Mouse (Mus musculus): ENCODE data around the gene Egf.

The Egf gene

GRCm38 (mm10) chr3:129649586-129650292, 105.4 kb downstream of the Egf start:
- DNase-seq, result peak; percentile 77

GRCm38 (mm10) chr3:129648598-129648997, 106.5 kb downstream of the Egf start:
- no peak for DNase-seq

GRCm38 (mm10) chr3:129647312-129647711, 107.8 kb downstream of the Egf start:
- no peak for DNase-seq

GRCm38 (mm10) chr3:129646781-129647180, 108.3 kb downstream of the Egf start:
- no peak for DNase-seq

GRCm38 (mm10) chr3:129645409-129645808, 109.7 kb downstream of the Egf start:
- DNase-seq, result peak; percentile 47

GRCm38 (mm10) chr3:129641621-129642020, 113.5 kb downstream of the Egf start:
- DNase-seq, result no peak

- no peak for DNase-seq
Measured at GRCm38 (mm10) chr3:129640211-129641000, 114.7 kb downstream of the Egf start.

GRCm38 (mm10) chr3:129639701-129640100, 115.4 kb downstream of the Egf start:
- DNase-seq, result no peak

- peak; percentile 37 for DNase-seq
Measured at GRCm38 (mm10) chr3:129637446-129637845, 117.7 kb downstream of the Egf start.

GRCm38 (mm10) chr3:129634260-129634901, 120.7 kb downstream of the Egf start:
- DNase-seq, result peak; percentile 58

GRCm38 (mm10) chr3:129633518-129633917, 121.6 kb downstream of the Egf start:
- no peak for DNase-seq

GRCm38 (mm10) chr3:129631857-129632256, 123.3 kb downstream of the Egf start:
- DNase-seq, result no peak

GRCm38 (mm10) chr3:129631018-129631417, 124.1 kb downstream of the Egf start:
- no peak for DNase-seq

Data from lung, postnatal 36 days (tissue).